Mouse (Mus musculus): ENCODE measurements around the gene Cmtm3.

Cmtm3 gene

GRCm38 (mm10) chr8:104383977-104384376 lies 44.8 kb downstream of the Cmtm3 start:
- no peak for DNase-seq

GRCm38 (mm10) chr8:104386693-104387092 lies 47.5 kb downstream of the Cmtm3 start:
- DNase-seq, result no peak

GRCm38 (mm10) chr8:104387501-104387900 lies 48.3 kb downstream of the Cmtm3 start:
- no peak for DNase-seq

GRCm38 (mm10) chr8:104387980-104388379 lies 48.8 kb downstream of the Cmtm3 start:
- DNase-seq, result peak; percentile 73

GRCm38 (mm10) chr8:104390245-104390644 lies 51.0 kb downstream of the Cmtm3 start:
- no peak for DNase-seq

- DNase-seq, result no peak
Measured at GRCm38 (mm10) chr8:104393139-104393538, 53.9 kb downstream of the Cmtm3 start.

- no peak for DNase-seq
Measured at GRCm38 (mm10) chr8:104393767-104394166, 54.6 kb downstream of the Cmtm3 start.

GRCm38 (mm10) chr8:104394801-104395702 lies 55.8 kb downstream of the Cmtm3 start:
- DNase-seq, result peak; percentile 74 to 76

- DNase-seq, result peak; percentile 84 to 90
Measured at GRCm38 (mm10) chr8:104395703-104396357, 56.6 kb downstream of the Cmtm3 start, which contains the start of gene Cmtm4. Gene Cmtm4, minus strand, starts transcription at chr8:104395807.

Measured in cerebellum, postnatal 10 days (tissue).